Mouse (Mus musculus): Measurements from ENCODE around the gene Mip.

DNA sequence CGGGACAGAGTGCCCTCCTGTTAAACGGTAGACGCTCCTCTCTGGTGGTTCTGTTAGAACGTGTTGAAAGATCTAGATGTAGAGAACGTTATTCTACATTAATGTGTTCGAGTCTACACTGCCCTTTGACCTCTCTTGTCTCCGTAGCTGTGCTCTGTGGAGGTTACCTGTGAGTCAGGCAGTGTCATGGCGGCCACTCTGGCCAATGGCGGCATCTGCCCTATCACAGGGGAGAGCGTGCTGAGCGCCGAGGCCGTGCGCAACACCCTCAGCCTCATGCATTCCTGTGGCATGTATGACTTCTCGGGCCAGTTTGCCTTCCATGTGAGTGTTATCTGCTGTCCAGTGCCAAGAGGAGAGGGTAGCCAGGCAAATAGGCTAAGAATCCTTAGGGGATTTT, 20.7 kb upstream of the Mip start:
- TF ChIP-seq CTCF (IDR thresholded peaks at IDR 0.05; ENCODE audit: insufficient read depth, low read depth, low read length) (no peak), POLR2A (IDR thresholded peaks at IDR 0.05; ENCODE audit: insufficient read depth, low read depth, low read length) (no peak)

Data from olfactory bulb, adult 2 months (tissue).